Mouse (Mus musculus) heart, postnatal 36 days (tissue): ENCODE results near the gene Cuedc1. TPM values are rescaled to one million over a fixed set of nuclear protein-coding genes. Genes with fewer than 3 reads are reported as not detected.

Source experiments
- DNase-seq, 2 experiments: peaks; one replicate each; pipeline ENCODE4 v3.0.0; 2021 to 2022
- intact Hi-C: fragments of 180-260 bp; cut with DNase I; formaldehyde crosslinking; loops from one replicate; pipeline ENCODE4 v1.15.1; 2025
- total RNA-seq, 2 experiments: library from RNA; stranded (reverse); gene quantifications; 2 replicates each; pipeline ENCODE4 v1.2.3; 2021

The Cuedc1 gene
- total RNA-seq, 2 experiments from 2014 or later, result 47.9 to 54.2 TPM

GRCm38 (mm10) chr11:88113543-88114271 lies 15.8 kb downstream of the Cuedc1 start:
- peak; percentile 60 to 73 for DNase-seq
- intact Hi-C loops, result no loop called here

GRCm38 (mm10) chr11:88114871-88115301 lies 17.0 kb downstream of the Cuedc1 start:
- DNase-seq, result peak; percentile 65 to 70
- intact Hi-C loops, result loop anchor here (1.0 to 5.0 kb wide), 2 partner anchors 47 to 67 kb away; partner anchors contain the start of gene Vezf1

GRCm38 (mm10) chr11:88116568-88116967 lies 18.7 kb downstream of the Cuedc1 start:
- DNase-seq, result no peak
- intact Hi-C loops, result loop anchor here (5.0 kb wide), 1 partner anchor 66 kb away; no protein-coding TSS in a partner anchor

GRCm38 (mm10) chr11:88117356-88118090 lies 19.7 kb downstream of the Cuedc1 start:
- DNase-seq, result peak; percentile 54 to 74
- intact Hi-C loops, result loop anchor here (1.0 to 5.0 kb wide), 4 partner anchors 15 to 65 kb away; no protein-coding TSS in a partner anchor

- intact Hi-C loops, result loop anchor here (1.0 to 5.0 kb wide), 4 partner anchors 14 to 64 kb away; no protein-coding TSS in a partner anchor
Measured at GRCm38 (mm10) chr11:88118091-88118440, 20.2 kb downstream of the Cuedc1 start.

GRCm38 (mm10) chr11:88118817-88119642 lies 21.2 kb downstream of the Cuedc1 start:
- peak; percentile 84 to 88 for DNase-seq
- intact Hi-C loops, result loop anchor here (1.0 to 5.0 kb wide), 4 partner anchors 13 to 63 kb away; no protein-coding TSS in a partner anchor

More at GRCm38 (mm10) chr11:88118091-88118440, 20.2 kb downstream of the Cuedc1 start:
- DNase-seq, result no peak

- no peak for DNase-seq
- intact Hi-C loops, result no loop called here
Measured at GRCm38 (mm10) chr11:88122545-88122944, 24.7 kb downstream of the Cuedc1 start.

GRCm38 (mm10) chr11:88123021-88123420 lies 25.2 kb downstream of the Cuedc1 start:
- DNase-seq, result no peak
- intact Hi-C loops, result no loop called here

GRCm38 (mm10) chr11:88123731-88124130 lies 25.9 kb downstream of the Cuedc1 start:
- intact Hi-C loops, result no loop called here
- no peak for DNase-seq

GRCm38 (mm10) chr11:88125483-88125882 lies 27.6 kb downstream of the Cuedc1 start:
- no peak for DNase-seq
- intact Hi-C loops, result no loop called here

- intact Hi-C loops, result no loop called here
- no peak for DNase-seq
Measured at GRCm38 (mm10) chr11:88126306-88126793, 28.5 kb downstream of the Cuedc1 start.

GRCm38 (mm10) chr11:88128461-88128860 lies 30.6 kb downstream of the Cuedc1 start:
- no peak for DNase-seq
- intact Hi-C loops, result no loop called here

GRCm38 (mm10) chr11:88129281-88129680 lies 31.4 kb downstream of the Cuedc1 start:
- no peak for DNase-seq
- intact Hi-C loops, result no loop called here

GRCm38 (mm10) chr11:88129935-88130334 lies 32.1 kb downstream of the Cuedc1 start:
- intact Hi-C loops, result no loop called here
- no peak for DNase-seq

- DNase-seq, result peak; percentile 73 to 82
- intact Hi-C loops, result loop anchor here (1.0 to 2.0 kb wide), 2 partner anchors 14 to 19 kb away; no protein-coding TSS in a partner anchor
Measured at GRCm38 (mm10) chr11:88131847-88132246, 34.0 kb downstream of the Cuedc1 start.

- intact Hi-C loops, result no loop called here
- DNase-seq, result no peak
Measured at GRCm38 (mm10) chr11:88135218-88135617, 37.4 kb downstream of the Cuedc1 start.

- intact Hi-C loops, result loop anchor here (2.0 kb wide), 1 partner anchor 43 kb away; no protein-coding TSS in a partner anchor
- no peak for DNase-seq
Measured at GRCm38 (mm10) chr11:88137814-88138425, 40.1 kb downstream of the Cuedc1 start.

GRCm38 (mm10) chr11:88139256-88139861 lies 41.5 kb downstream of the Cuedc1 start:
- DNase-seq, result no peak
- intact Hi-C loops, result loop anchor here (2.0 kb wide), 1 partner anchor 41 kb away; no protein-coding TSS in a partner anchor
